Mouse (Mus musculus): ENCODE measurements around the gene Sept9.
A peak's percentile ranks its signal among the peaks of the same experiment; 100 is the strongest.

Gene Sept9

GRCm38 (mm10) chr11:117264162-117265021, 64.9 kb downstream of the Sept9 start:
- no peak for DNase-seq (ENCODE audit: extremely low spot score, low read depth, low spot score)

- no peak for DNase-seq (ENCODE audit: extremely low spot score, low read depth, low spot score)
Measured at GRCm38 (mm10) chr11:117265270-117265980, 66.0 kb downstream of the Sept9 start.

GRCm38 (mm10) chr11:117265981-117266905, 66.8 kb downstream of the Sept9 start:
- peak; percentile 60 for DNase-seq (ENCODE audit: extremely low spot score, low read depth, low spot score)

- no peak for DNase-seq (ENCODE audit: extremely low spot score, low read depth, low spot score)
Measured at GRCm38 (mm10) chr11:117266906-117267721, 67.7 kb downstream of the Sept9 start.

GRCm38 (mm10) chr11:117267828-117268227, 68.4 kb downstream of the Sept9 start:
- no peak for DNase-seq (ENCODE audit: extremely low spot score, low read depth, low spot score)

- no peak for DNase-seq (ENCODE audit: extremely low spot score, low read depth, low spot score)
Measured at GRCm38 (mm10) chr11:117268304-117268956, 69.0 kb downstream of the Sept9 start.

GRCm38 (mm10) chr11:117269053-117269702, 69.7 kb downstream of the Sept9 start:
- DNase-seq (ENCODE audit: extremely low spot score, low read depth, low spot score) = no peak

GRCm38 (mm10) chr11:117269946-117270345, 70.5 kb downstream of the Sept9 start:
- DNase-seq (ENCODE audit: extremely low spot score, low read depth, low spot score) = no peak

- no peak for DNase-seq (ENCODE audit: extremely low spot score, low read depth, low spot score)
Measured at GRCm38 (mm10) chr11:117274973-117275372, 75.5 kb downstream of the Sept9 start.

GRCm38 (mm10) chr11:117275999-117276398, 76.5 kb downstream of the Sept9 start:
- DNase-seq (ENCODE audit: extremely low spot score, low read depth, low spot score) = no peak

GRCm38 (mm10) chr11:117276946-117277345, 77.5 kb downstream of the Sept9 start:
- no peak for DNase-seq (ENCODE audit: extremely low spot score, low read depth, low spot score)

GRCm38 (mm10) chr11:117278113-117278512, 78.7 kb downstream of the Sept9 start:
- no peak for DNase-seq (ENCODE audit: extremely low spot score, low read depth, low spot score)

GRCm38 (mm10) chr11:117278514-117278913, 79.1 kb downstream of the Sept9 start:
- DNase-seq (ENCODE audit: extremely low spot score, low read depth, low spot score) = no peak

GRCm38 (mm10) chr11:117279993-117280392, 80.5 kb downstream of the Sept9 start:
- no peak for DNase-seq (ENCODE audit: extremely low spot score, low read depth, low spot score)

GRCm38 (mm10) chr11:117283048-117283888, 83.8 kb downstream of the Sept9 start:
- DNase-seq (ENCODE audit: extremely low spot score, low read depth, low spot score) = no peak

- no peak for DNase-seq (ENCODE audit: extremely low spot score, low read depth, low spot score)
Measured at GRCm38 (mm10) chr11:117283889-117284450, 84.5 kb downstream of the Sept9 start.

GRCm38 (mm10) chr11:117284721-117285605, 85.5 kb downstream of the Sept9 start:
- DNase-seq (ENCODE audit: extremely low spot score, low read depth, low spot score) = no peak

Measured in hindlimb bud, embryonic 11.5 days (tissue).